Mouse (Mus musculus) spleen, postnatal 0 days (tissue): ENCODE data around the gene Shisa8. TPM values are rescaled to one million over a fixed set of nuclear protein-coding genes. Genes with fewer than 3 reads are reported as not detected.

Experiments used
- microRNA counts: library from miRNA; unstranded; fragments of <30 nt; microRNA quantifications from one replicate; lab custom pipeline; 2015
- polyA plus RNA-seq: library from polyadenylated mRNA; unstranded; fragments of >200 nt; fragmentation: Nextera tagmentation; extraction: Ambion mirVana; gene quantifications from 2 replicates; pipeline ENCODE4 v1.2.1, GENCODE M21; 2015

The Shisa8 gene
- 0.25 and 0.38 TPM in 2 replicates for polyA plus RNA-seq

GRCm38 (mm10) chr15:82212752-82213063 lies at the start of gene Shisa8:
Gene Shisa8 (minus strand): TSS chr15:82212815.

GRCm38 (mm10) chr15:82252097-82252496 lies 39.5 kb upstream of the Shisa8 start, which contains the start of gene 1500009C09Rik:
Gene 1500009C09Rik (plus strand): TSS chr15:82252397.

GRCm38 (mm10) chr15:82244115-82244804 lies 31.6 kb upstream of the Shisa8 start, which contains the start of gene Cenpm:
Gene Cenpm (minus strand): TSS chr15:82244748.

GRCm38 (mm10) chr15:82223657-82224601 lies 11.3 kb upstream of the Shisa8 start, which contains the start of gene Tnfrsf13c:
Gene Tnfrsf13c (minus strand): TSS chr15:82224369.

MicroRNAs encoded within 50 kb of the gene (microRNA counts, 519-probe panel; counts per million panel counts)
- 88.3 counts per million for microRNA mmu-miR-33 (lab: Ali Mortazavi, UCI)

Other genes with a start within 250 kb of the Shisa8 start
- gene 1700029P11Rik, start 232.3 kb downstream of the Shisa8 start, polyA plus RNA-seq, result not detected in 2 replicates
- 58.9 and 59.9 TPM in 2 replicates for gene Xrcc6, start 225.0 kb downstream of the Shisa8 start, polyA plus RNA-seq
- 11.4 and 13.2 TPM in 2 replicates for gene Desi1, start 179.0 kb downstream of the Shisa8 start, polyA plus RNA-seq
- 200 and 205 TPM in 2 replicates for gene Snu13, start 165.2 kb downstream of the Shisa8 start, polyA plus RNA-seq
- gene 4930407I10Rik, start 153.7 kb downstream of the Shisa8 start, polyA plus RNA-seq, result not detected in 2 replicates
- gene Mei1, start 142.8 kb downstream of the Shisa8 start, polyA plus RNA-seq, result not detected in 2 replicates
- 8.0 and 9.2 TPM in 2 replicates for gene Ccdc134, start 84.9 kb downstream of the Shisa8 start, polyA plus RNA-seq
- gene Srebf2, start 65.6 kb downstream of the Shisa8 start, polyA plus RNA-seq, result 40.3 and 43.2 TPM in 2 replicates
- 2.4 and 3.2 TPM in 2 replicates for gene Tnfrsf13c, start 11.6 kb upstream of the Shisa8 start, polyA plus RNA-seq
- gene Cenpm, start 31.9 kb upstream of the Shisa8 start, polyA plus RNA-seq, result 57.7 and 58.3 TPM in 2 replicates
- not detected in 2 replicates for gene 1500009C09Rik, start 39.6 kb upstream of the Shisa8 start, polyA plus RNA-seq
- 0.18 and 0.21 TPM in 2 replicates for gene Sept3, start 62.1 kb upstream of the Shisa8 start, polyA plus RNA-seq
- gene Wbp2nl, start 86.1 kb upstream of the Shisa8 start, polyA plus RNA-seq, result 0.19 TPM in 1 of 2 replicates, not detected in the other
- 34.6 and 38.5 TPM in 2 replicates for gene Naga, start 126.1 kb upstream of the Shisa8 start, polyA plus RNA-seq
- gene Pheta2, start 126.1 kb upstream of the Shisa8 start, polyA plus RNA-seq, result 44.6 and 47.0 TPM in 2 replicates
- gene Smdt1, start 126.1 kb upstream of the Shisa8 start, polyA plus RNA-seq, result 179 and 183 TPM in 2 replicates
- gene Ndufa6, start 141.5 kb upstream of the Shisa8 start, polyA plus RNA-seq, result 316 and 318 TPM in 2 replicates
- 2.9 and 5.0 TPM in 2 replicates for gene Cyp2d22, start 167.4 kb upstream of the Shisa8 start, polyA plus RNA-seq
- not detected in 2 replicates for gene Cyp2d11, start 181.2 kb upstream of the Shisa8 start, polyA plus RNA-seq
- 0.16 and 0.40 TPM in 2 replicates for gene Cyp2d10, start 194.4 kb upstream of the Shisa8 start, polyA plus RNA-seq
- gene Cyp2d9, start 220.6 kb upstream of the Shisa8 start, polyA plus RNA-seq, result 0.43 TPM in 1 of 2 replicates, not detected in the other